Comparison of ENCODE assay signal across 13 mouse cellular contexts in genomic region chr2:45102191-45102638, GRCm38 (mm10). TPM values are rescaled to one million over a fixed set of nuclear protein-coding genes. Genes with fewer than 3 reads are reported as not detected.
DNase-seq lines count a peak whose midpoint lies in the region; ATAC-seq and TF ChIP-seq lines count a peak whose summit lies in the region.
"Had no signal": no experiment of that assay in that cellular context is flagged by ENCODE, and none has a peak within 500 bp of the region (broad histone marks: within the 10 kb centered on the region; RNA-seq: fewer than 3 reads in every experiment).

No protein-coding gene starts in this region.

- H3K4me1 ChIP-seq in heart, adult 2 months (ENCODE audit: control insufficient read depth, insufficient read depth, low read length) = peaks cover 24% of the 10 kb centered on the region
- peaks cover 82% of the 10 kb centered on the region for H3K4me1 ChIP-seq in hindbrain, embryonic 14.5 days (replicated peaks; ENCODE audit: control insufficient read depth, insufficient read depth, low read length)
- H3K4me1 ChIP-seq in hindbrain, embryonic 12.5 days = peaks cover 83% of the 10 kb centered on the region
- peaks cover 84% of the 10 kb centered on the region for H3K4me1 ChIP-seq in midbrain, embryonic 14.5 days (ENCODE audit: control insufficient read depth, insufficient read depth, low read length)
- peaks cover 94% of the 10 kb centered on the region for H3K4me1 ChIP-seq in midbrain, embryonic 13.5 days (replicated peaks)
- H3K4me1 ChIP-seq in stomach, embryonic 16.5 days (ENCODE audit: control insufficient read depth, insufficient read depth, low read length) = peaks cover 21% of the 10 kb centered on the region

- no peak overlapping the region for H3K4me3 ChIP-seq in heart, adult 2 months
- H3K4me3 ChIP-seq in hindbrain, embryonic 14.5 days (replicated peaks; ENCODE audit: low read length) = no peak overlapping the region
- no peak overlapping the region for H3K4me3 ChIP-seq in hindbrain, embryonic 12.5 days
- H3K4me3 ChIP-seq in midbrain, embryonic 14.5 days (replicated peaks; ENCODE audit: low read depth, low read length) = no peak overlapping the region
- no peak overlapping the region for H3K4me3 ChIP-seq in midbrain, embryonic 13.5 days (replicated peaks)
- H3K4me3 ChIP-seq in stomach, embryonic 16.5 days (replicated peaks; ENCODE audit: low read length) = no peak overlapping the region

- DNase-seq in heart, adult 11 months = peak; percentile 64
- DNase-seq in heart, adult 2 months = no peak
- no peak for DNase-seq in hindbrain, embryonic 14.5 days (ENCODE audit: low spot score)
- DNase-seq in midbrain, embryonic 14.5 days = peak; percentile 5
- no peak for DNase-seq in kidney, adult 11 months
- DNase-seq: adrenal gland, adult 8-10 months; cerebellum, adult 2 months; liver, postnatal 0 days; spleen, adult 18-20 months; thymus, postnatal 4 days had no signal

- H3K79me2 ChIP-seq in heart, adult 2 months (replicated peaks; ENCODE audit: control insufficient read depth, insufficient read depth, low read length) = no peaks in the 10 kb centered on the region

- H3K27ac ChIP-seq in heart, adult 2 months = no peak overlapping the region; the same call in 1 of the 2 replicates
- H3K27ac ChIP-seq in hindbrain, embryonic 14.5 days = no peak overlapping the region
- H3K27ac ChIP-seq in hindbrain, embryonic 12.5 days = no peak overlapping the region
- H3K27ac ChIP-seq in midbrain, embryonic 14.5 days (replicated peaks; ENCODE audit: low read depth, low read length) = no peak overlapping the region
- H3K27ac ChIP-seq in midbrain, embryonic 13.5 days = no peak overlapping the region
- peak overlapping the region; percentile 10; the same call in 1 of the 2 replicates for H3K27ac ChIP-seq in stomach, embryonic 16.5 days (ENCODE audit: low read length)

- WGBS in heart, adult 2 months = 72% methylated on average over 8 of the region's 8 CpGs
- 48% methylated on average over 8 of the region's 8 CpGs for WGBS in hindbrain, embryonic 14.5 days
- 45% methylated on average over 8 of the region's 8 CpGs for WGBS in hindbrain, embryonic 12.5 days
- 31% methylated on average over 8 of the region's 8 CpGs for WGBS in midbrain, embryonic 14.5 days
- WGBS in midbrain, embryonic 13.5 days = 38% methylated on average over 8 of the region's 8 CpGs
- 40% methylated on average over 8 of the region's 8 CpGs for WGBS in stomach, embryonic 16.5 days

- intact Hi-C loops in heart, adult 2 months (cut with DNase I) = no loop called here

- H3K4me2 ChIP-seq in hindbrain, embryonic 14.5 days (replicated peaks) = peak overlapping the region; percentile 74; the same call in 1 of the 2 replicates
- no peak overlapping the region for H3K4me2 ChIP-seq in hindbrain, embryonic 12.5 days (replicated peaks)
- H3K4me2 ChIP-seq in midbrain, embryonic 14.5 days (ENCODE audit: low read length) = no peak overlapping the region
- no peak overlapping the region; the same call in 1 of the 2 replicates for H3K4me2 ChIP-seq in midbrain, embryonic 13.5 days (replicated peaks)
- no peak overlapping the region for H3K4me2 ChIP-seq in stomach, embryonic 16.5 days (ENCODE audit: low read depth, low read length)

- no peak for TF ChIP-seq POLR2A in heart, adult 2 months (IDR thresholded peaks at IDR 0.05; ENCODE audit: insufficient read depth, low read depth, low read length)

- H3K27me3 ChIP-seq in heart, adult 2 months (ENCODE audit: control insufficient read depth, insufficient read depth, low read length) = no peaks in the 10 kb centered on the region
- no peaks in the 10 kb centered on the region for H3K27me3 ChIP-seq in hindbrain, embryonic 14.5 days (ENCODE audit: control insufficient read depth, insufficient read depth, low read length)
- no peaks in the 10 kb centered on the region for H3K27me3 ChIP-seq in hindbrain, embryonic 12.5 days
- no peaks in the 10 kb centered on the region for H3K27me3 ChIP-seq in midbrain, embryonic 14.5 days (ENCODE audit: control insufficient read depth, insufficient read depth, low read length)
- H3K27me3 ChIP-seq in midbrain, embryonic 13.5 days = no peaks in the 10 kb centered on the region
- H3K27me3 ChIP-seq in stomach, embryonic 16.5 days (ENCODE audit: control insufficient read depth, insufficient read depth, low read length) = no peaks in the 10 kb centered on the region; the same call in 1 of the 2 replicates

- TF ChIP-seq EP300 in heart, adult 2 months (IDR thresholded peaks at IDR 0.05; ENCODE audit: insufficient read depth, low read depth, low read length) = no peak

- TF ChIP-seq CTCF in heart, adult 2 months (IDR thresholded peaks at IDR 0.05) = no peak

- no peak for ATAC-seq in hindbrain, embryonic 14.5 days (ENCODE audit: low FRiP score)
- no peak for ATAC-seq in hindbrain, embryonic 12.5 days (ENCODE audit: low FRiP score)
- no peak for ATAC-seq in midbrain, embryonic 14.5 days (ENCODE audit: low FRiP score, low TSS enrichment)
- no peak for ATAC-seq in midbrain, embryonic 13.5 days
- ATAC-seq in stomach, embryonic 16.5 days (ENCODE audit: insufficient read depth, low FRiP score) = no peak
- ATAC-seq: liver, postnatal 0 days had no signal

- no peak overlapping the region for H3K9ac ChIP-seq in heart, adult 2 months (ENCODE audit: low read depth, low read length)
- H3K9ac ChIP-seq in hindbrain, embryonic 14.5 days = no peak overlapping the region
- H3K9ac ChIP-seq in hindbrain, embryonic 12.5 days = no peak overlapping the region
- H3K9ac ChIP-seq in midbrain, embryonic 14.5 days (replicated peaks; ENCODE audit: low read length) = no peak overlapping the region
- H3K9ac ChIP-seq in midbrain, embryonic 13.5 days (replicated peaks) = no peak overlapping the region
- H3K9ac ChIP-seq in stomach, embryonic 16.5 days (ENCODE audit: low read length) = no peak overlapping the region
- H3K9ac ChIP-seq: liver, postnatal 0 days had no signal

- H3K9me3 ChIP-seq in hindbrain, embryonic 14.5 days (ENCODE audit: control insufficient read depth, low read length) = no peaks in the 10 kb centered on the region
- H3K9me3 ChIP-seq in hindbrain, embryonic 12.5 days (replicated peaks) = no peaks in the 10 kb centered on the region
- H3K9me3 ChIP-seq in midbrain, embryonic 14.5 days (ENCODE audit: control insufficient read depth, low read length) = no peaks in the 10 kb centered on the region
- H3K9me3 ChIP-seq in midbrain, embryonic 13.5 days = no peaks in the 10 kb centered on the region
- no peaks in the 10 kb centered on the region for H3K9me3 ChIP-seq in stomach, embryonic 16.5 days (replicated peaks; ENCODE audit: control insufficient read depth, low read length)

- peaks cover 50% of the 10 kb centered on the region for H3K36me3 ChIP-seq in heart, adult 2 months (ENCODE audit: control insufficient read depth, insufficient read depth, low read length)
- no peaks in the 10 kb centered on the region for H3K36me3 ChIP-seq in hindbrain, embryonic 14.5 days (replicated peaks; ENCODE audit: control insufficient read depth, insufficient read depth)
- no peaks in the 10 kb centered on the region for H3K36me3 ChIP-seq in hindbrain, embryonic 12.5 days
- H3K36me3 ChIP-seq in midbrain, embryonic 14.5 days (ENCODE audit: control insufficient read depth, insufficient read depth, low read length) = no peaks in the 10 kb centered on the region
- H3K36me3 ChIP-seq in midbrain, embryonic 13.5 days = no peaks in the 10 kb centered on the region
- H3K36me3 ChIP-seq in stomach, embryonic 16.5 days (ENCODE audit: control insufficient read depth, insufficient read depth, low read length) = no peaks in the 10 kb centered on the region

RNA-seq across cellular contexts. Expression of gene Zeb2, which starts 15.0 kb away (rescaled TPM):
- total RNA-seq in heart, adult 2 months (2021) = 10 to 100 TPM; 46.7 to 50.0 TPM
- 16.5 and 34.3 TPM in 2 replicates for polyA plus RNA-seq in heart, adult 2 months (2012; rRNA removed)
- polyA plus RNA-seq in hindbrain, embryonic 14.5 days (2014; fragmentation: Nextera tagmentation; extraction: Ambion mirVana) = 38.8 and 41.9 TPM in 2 replicates
- 47.3 and 60.5 TPM in 2 replicates for polyA plus RNA-seq in hindbrain, embryonic 12.5 days (2016; fragmentation: Nextera tagmentation; extraction: Ambion mirVana)
- 25.5 and 32.3 TPM in 2 replicates for polyA plus RNA-seq in midbrain, embryonic 14.5 days (2014; fragmentation: Nextera tagmentation; extraction: Ambion mirVana)
- 38.9 and 50.2 TPM in 2 replicates for polyA plus RNA-seq in midbrain, embryonic 13.5 days (2015; fragmentation: Nextera tagmentation; extraction: Ambion mirVana)
- 43.8 and 50.6 TPM in 2 replicates for polyA plus RNA-seq in stomach, embryonic 16.5 days (2015; fragmentation: Nextera tagmentation; extraction: Ambion mirVana)

Comparison
In these comparisons a context has a peak if more than half of its experiments do, and no peak if none do; other contexts are left out.
1. DNase-seq: peak in heart, adult 11 months (single experiment) and midbrain, embryonic 14.5 days (single experiment); none in heart, adult 2 months (0 of 2), hindbrain, embryonic 14.5 days (single experiment) and kidney, adult 11 months (single experiment).